Mouse (Mus musculus) forebrain, embryonic 13.5 days (tissue): Measurements from ENCODE around the gene Vwa7. TPM values are rescaled to one million over a fixed set of nuclear protein-coding genes. Genes with fewer than 3 reads are reported as not detected.
A peak's percentile ranks its signal among the peaks of the same experiment; 100 is the strongest.
"Not testable (repeated sequence)": the region's sequence is repeated elsewhere in the genome, so short reads cannot be mapped to it uniquely, and the experiment has no call there.

Experiments used
- ATAC-seq: fragments of 200-750 bp; cut with Nextera tagmentation; 2 replicates; pipeline ENCODE4 v1.8.0; 2017
- H3K27ac ChIP-seq: fragments of 300-500 bp; sonication (generic); 2 replicates; pipeline ENCODE4 v1.5.1; 2015; ENCODE audit warnings: inconsistent platforms, mild to moderate bottlenecking, moderate library complexity
- H3K27me3 ChIP-seq: fragments of 300-500 bp; sonication (generic); 2 replicates; pipeline ENCODE4 v1.6.1; 2015; ENCODE audit warnings: mild to moderate bottlenecking, inconsistent platforms
- H3K36me3 ChIP-seq: fragments of 300-500 bp; sonication (generic); 2 replicates; pipeline ENCODE4 v1.6.1; 2015; ENCODE audit warnings: mild to moderate bottlenecking, inconsistent platforms; ENCODE audit not compliant: poor library complexity, severe bottlenecking
- H3K4me1 ChIP-seq: fragments of 300-500 bp; sonication (generic); 2 replicates; pipeline ENCODE4 v1.6.1; 2015; ENCODE audit warnings: inconsistent platforms
- H3K4me2 ChIP-seq: fragments of 300-500 bp; sonication (generic); 2 replicates; pipeline ENCODE4 v1.6.1; 2015; ENCODE audit warnings: inconsistent platforms, mild to moderate bottlenecking, moderate library complexity
- H3K4me3 ChIP-seq: fragments of 300-500 bp; sonication (generic); 2 replicates; pipeline ENCODE4 v1.5.1; 2015; ENCODE audit warnings: mild to moderate bottlenecking, inconsistent platforms
- H3K9ac ChIP-seq: fragments of 300-500 bp; sonication (generic); 2 replicates; pipeline ENCODE4 v1.6.1; 2015; ENCODE audit warnings: mild to moderate bottlenecking, inconsistent platforms
- H3K9me3 ChIP-seq: fragments of 300-500 bp; sonication (generic); replicated peaks from 2 replicates; pipeline ENCODE4 v1.6.1; 2016; ENCODE audit warnings: inconsistent platforms
- WGBS: fragments of 180-500 bp; shearing (Covaris S2); methylation state at CpG from one replicate; pipeline ENCODE4 v1.1.7; 2015; 5-methylcytosine and 5-hydroxymethylcytosine counted together
- polyA plus RNA-seq: library from polyadenylated mRNA; unstranded; fragments of >200 nt; fragmentation: Nextera tagmentation; extraction: Ambion mirVana; gene quantifications from 2 replicates; pipeline ENCODE4 v1.2.1, GENCODE M21; 2015

Vwa7 gene
- polyA plus RNA-seq, 1 experiment from 2014 or later: 0.18 TPM

GRCm38 (mm10) chr17:35001452-35002152, 14.8 kb upstream of the Vwa7 start:
- under 1% methylated on average over 35 of the region's 35 CpGs for WGBS
- peak overlapping the region; percentile 98 for H3K27ac ChIP-seq
- peak overlapping the region; percentile 97 for H3K9ac ChIP-seq
- no peak for ATAC-seq
- H3K36me3 ChIP-seq: peaks cover 51% of the 10 kb centered on the region
- no peaks in the 10 kb centered on the region for H3K9me3 ChIP-seq
- no peaks in the 10 kb centered on the region for H3K27me3 ChIP-seq
- H3K4me2 ChIP-seq: peak overlapping the region; percentile 100
- H3K4me3 ChIP-seq: peak overlapping the region; percentile 94
- peaks cover 56% of the 10 kb centered on the region for H3K4me1 ChIP-seq

- no peak for ATAC-seq
- Histone ChIP-seq H3K4me2 (peak overlapping the region; percentile 100), H3K27ac (peak overlapping the region; percentile 98), H3K4me3 (peak overlapping the region; percentile 94), H3K9ac (peak overlapping the region; percentile 97), H3K9me3 (no peaks in the 10 kb centered on the region), H3K27me3 (no peaks in the 10 kb centered on the region), H3K4me1 (peaks cover 49% of the 10 kb centered on the region), H3K36me3 (peaks cover 52% of the 10 kb centered on the region)
- 7% methylated on average over 12 of the region's 12 CpGs for WGBS
These were observed 14.1 kb upstream of the Vwa7 start for GRCm38 (mm10) chr17:35002153-35002865.

GRCm38 (mm10) chr17:35003022-35003838, 13.1 kb upstream of the Vwa7 start:
- ATAC-seq: no peak
- Histone ChIP-seq H3K27ac (0 out of 2 replicates have a peak overlapping the region, but pooled peaks have one; percentile 98), H3K27me3 (no peaks in the 10 kb centered on the region), H3K4me1 (peaks cover 41% of the 10 kb centered on the region), H3K36me3 (peaks cover 52% of the 10 kb centered on the region), H3K9ac (peak overlapping the region; percentile 97), H3K9me3 (no peaks in the 10 kb centered on the region), H3K4me3 (peak overlapping the region; percentile 94), H3K4me2 (peak overlapping the region; percentile 100)
- 76% methylated on average over 9 of the region's 9 CpGs for WGBS

- Histone ChIP-seq H3K4me1 (peaks cover 31% of the 10 kb centered on the region), H3K4me2 (no peak overlapping the region), H3K27ac (no peak overlapping the region), H3K9me3 (no peaks in the 10 kb centered on the region), H3K4me3 (no peak overlapping the region), H3K9ac (no peak overlapping the region), H3K36me3 (peaks cover 52% of the 10 kb centered on the region), H3K27me3 (no peaks in the 10 kb centered on the region)
- WGBS: 95% methylated on average over 17 of the region's 17 CpGs
- no peak for ATAC-seq
These were observed 12.2 kb upstream of the Vwa7 start for GRCm38 (mm10) chr17:35004075-35004717.

- ATAC-seq: no peak
- Histone ChIP-seq H3K27me3 (no peaks in the 10 kb centered on the region), H3K4me2 (no peak overlapping the region), H3K9me3 (no peaks in the 10 kb centered on the region), H3K9ac (0 out of 2 replicates have a peak overlapping the region, but pooled peaks have one; percentile 5), H3K27ac (no peak overlapping the region), H3K36me3 (peaks cover 61% of the 10 kb centered on the region), H3K4me1 (peaks cover 22% of the 10 kb centered on the region), H3K4me3 (no peak overlapping the region)
- WGBS: 94% methylated on average over 10 of the region's 10 CpGs
These were observed 11.2 kb upstream of the Vwa7 start for GRCm38 (mm10) chr17:35005158-35005557.

GRCm38 (mm10) chr17:35005902-35006301, 10.5 kb upstream of the Vwa7 start:
- H3K4me2 ChIP-seq, H3K4me3 ChIP-seq, ATAC-seq, H3K9me3 ChIP-seq, H3K27ac ChIP-seq, H3K27me3 ChIP-seq: not testable (repeated sequence)
- 0 out of 2 replicates have a peak overlapping the region, but pooled peaks have one; percentile 5 for H3K9ac ChIP-seq
- peaks cover 21% of the 10 kb centered on the region for H3K4me1 ChIP-seq
- 98% methylated on average over 4 of the region's 5 CpGs for WGBS
- H3K36me3 ChIP-seq: peaks cover 68% of the 10 kb centered on the region

- Histone ChIP-seq H3K27me3 (no peaks in the 10 kb centered on the region), H3K9me3 (no peaks in the 10 kb centered on the region), H3K4me1 (peaks cover 10% of the 10 kb centered on the region), H3K4me3 (no peak overlapping the region), H3K36me3 (peaks cover 84% of the 10 kb centered on the region), H3K4me2 (no peak overlapping the region), H3K9ac (no peak overlapping the region), H3K27ac (no peak overlapping the region)
- ATAC-seq: no peak
- WGBS: 96% methylated on average over 7 of the region's 7 CpGs
These were observed 8.9 kb upstream of the Vwa7 start for GRCm38 (mm10) chr17:35007387-35007991.

GRCm38 (mm10) chr17:35009586-35009985, 6.8 kb upstream of the Vwa7 start:
- H3K27me3 ChIP-seq: no peaks in the 10 kb centered on the region
- H3K27ac ChIP-seq: no peak overlapping the region
- WGBS: 82% methylated on average over 7 of the region's 7 CpGs
- H3K4me3 ChIP-seq: no peak overlapping the region
- H3K9ac ChIP-seq: no peak overlapping the region
- no peaks in the 10 kb centered on the region for H3K4me1 ChIP-seq
- no peaks in the 10 kb centered on the region for H3K9me3 ChIP-seq
- no peak overlapping the region for H3K4me2 ChIP-seq
- no peak for ATAC-seq
- H3K36me3 ChIP-seq: peaks cover 98% of the 10 kb centered on the region

GRCm38 (mm10) chr17:35011440-35011839, 4.9 kb upstream of the Vwa7 start:
- Histone ChIP-seq H3K4me1 (peaks cover 5% of the 10 kb centered on the region), H3K27ac (no peak overlapping the region), H3K4me3 (no peak overlapping the region), H3K9me3 (no peaks in the 10 kb centered on the region), H3K36me3 (peaks cover 99% of the 10 kb centered on the region), H3K4me2 (no peak overlapping the region), H3K9ac (no peak overlapping the region), H3K27me3 (no peaks in the 10 kb centered on the region)
- 93% methylated on average over 8 of the region's 8 CpGs for WGBS
- no peak for ATAC-seq

GRCm38 (mm10) chr17:35012430-35012829, 3.9 kb upstream of the Vwa7 start:
- Histone ChIP-seq H3K4me2 (no peak overlapping the region), H3K27ac (no peak overlapping the region), H3K9me3 (no peaks in the 10 kb centered on the region), H3K36me3 (peaks cover 100% of the 10 kb centered on the region), H3K4me3 (no peak overlapping the region), H3K27me3 (no peaks in the 10 kb centered on the region), H3K9ac (no peak overlapping the region), H3K4me1 (peaks cover 9% of the 10 kb centered on the region)
- 93% methylated on average over 13 of the region's 13 CpGs for WGBS
- no peak for ATAC-seq

GRCm38 (mm10) chr17:35013221-35013620, 3.2 kb upstream of the Vwa7 start:
- Histone ChIP-seq H3K4me2 (no peak overlapping the region), H3K4me1 (peaks cover 9% of the 10 kb centered on the region), H3K27me3 (no peaks in the 10 kb centered on the region), H3K27ac (no peak overlapping the region), H3K4me3 (no peak overlapping the region), H3K36me3 (peaks cover 96% of the 10 kb centered on the region), H3K9ac (no peak overlapping the region), H3K9me3 (no peaks in the 10 kb centered on the region)
- no peak for ATAC-seq
- 86% methylated on average over 6 of the region's 6 CpGs for WGBS
